Mouse (Mus musculus) liver, embryonic 16.5 days (tissue): ENCODE results near the gene Rora. TPM values are rescaled to one million over a fixed set of nuclear protein-coding genes. Genes with fewer than 3 reads are reported as not detected.

Experiments used
- ATAC-seq: fragments of 200-750 bp; cut with Nextera tagmentation; 2 replicates; pipeline ENCODE4 v1.8.0; 2017; ENCODE audit warnings: low read depth, mild to moderate bottlenecking, moderate number of reproducible peaks, moderate library complexity
- H3K27ac ChIP-seq: fragments of 300-500 bp; sonication (generic); 2 replicates; pipeline ENCODE4 v1.5.1; 2014; ENCODE audit warnings: mild to moderate bottlenecking, low read length
- H3K27me3 ChIP-seq: fragments of 300-500 bp; sonication (generic); 2 replicates; pipeline ENCODE4 v1.6.1; 2014; ENCODE audit warnings: low read depth, low read length, mixed read lengths; ENCODE audit not compliant: control insufficient read depth, insufficient read depth
- H3K36me3 ChIP-seq: fragments of 300-500 bp; sonication (generic); 2 replicates; pipeline ENCODE4 v1.6.1; 2014; ENCODE audit warnings: mild to moderate bottlenecking; ENCODE audit not compliant: control insufficient read depth, insufficient read depth
- H3K4me1 ChIP-seq: fragments of 300-500 bp; sonication (generic); 2 replicates; pipeline ENCODE4 v1.6.1; 2014; ENCODE audit warnings: low read depth, low read length, mixed read lengths; ENCODE audit not compliant: control insufficient read depth
- H3K4me2 ChIP-seq: fragments of 300-500 bp; sonication (generic); 2 replicates; pipeline ENCODE4 v1.6.1; 2014; ENCODE audit warnings: low read depth, low read length, mixed read lengths
- H3K4me3 ChIP-seq: fragments of 300-500 bp; sonication (generic); 2 replicates; pipeline ENCODE4 v1.5.1; 2014; ENCODE audit warnings: low read depth, mild to moderate bottlenecking, low read length
- H3K9ac ChIP-seq: fragments of 300-500 bp; sonication (generic); 2 replicates; pipeline ENCODE4 v1.6.1; 2014; ENCODE audit warnings: low read depth, low read length
- H3K9me3 ChIP-seq: fragments of 300-500 bp; sonication (generic); replicated peaks from 2 replicates; pipeline ENCODE4 v1.6.1; 2016; ENCODE audit warnings: low read length; ENCODE audit not compliant: control insufficient read depth
- WGBS: fragments of 180-500 bp; shearing (Covaris S2); extraction: QIAGEN DNeasy Blood & Tissue Kit; methylation state at CpG from one replicate; pipeline ENCODE4 v1.1.7; 2014; ENCODE audit not compliant: insufficient replicate concordance; 5-methylcytosine and 5-hydroxymethylcytosine counted together
- polyA plus RNA-seq: library from polyadenylated mRNA; unstranded; fragments of >200 nt; fragmentation: Nextera tagmentation; extraction: Ambion mirVana; gene quantifications from 2 replicates; pipeline ENCODE4 v1.2.1, GENCODE M21; 2015

Rora gene
- polyA plus RNA-seq, 1 experiment from 2014 or later, result 10.6 TPM

GRCm38 (mm10) chr9:69010886-69011285 lies 357.3 kb downstream of the Rora start:
- Histone ChIP-seq H3K4me3 (no peak overlapping the region), H3K4me2 (no peak overlapping the region), H3K27me3 (no peaks in the 10 kb centered on the region), H3K9ac (no peak overlapping the region), H3K36me3 (no peaks in the 10 kb centered on the region), H3K4me1 (no peaks in the 10 kb centered on the region; the same call in 1 of the 2 replicates), H3K27ac (no peak overlapping the region), H3K9me3 (no peaks in the 10 kb centered on the region)
- peak; percentile 53; the same call in 1 of the 2 replicates for ATAC-seq
- WGBS, result 63% methylated on average over 5 of the region's 5 CpGs

GRCm38 (mm10) chr9:69013186-69013715 lies 359.7 kb downstream of the Rora start:
- Histone ChIP-seq H3K9ac (no peak overlapping the region), H3K9me3 (no peaks in the 10 kb centered on the region), H3K4me1 (no peaks in the 10 kb centered on the region; the same call in 1 of the 2 replicates), H3K36me3 (no peaks in the 10 kb centered on the region), H3K4me2 (no peak overlapping the region), H3K4me3 (no peak overlapping the region), H3K27me3 (no peaks in the 10 kb centered on the region), H3K27ac (no peak overlapping the region)
- ATAC-seq, result no peak
- 74% methylated on average over 7 of the region's 7 CpGs for WGBS

- ATAC-seq, result no peak
- H3K27ac ChIP-seq, result no peak overlapping the region
- H3K36me3 ChIP-seq, result no peaks in the 10 kb centered on the region
- no peak overlapping the region for H3K4me3 ChIP-seq
- no peaks in the 10 kb centered on the region; the same call in 1 of the 2 replicates for H3K4me1 ChIP-seq
- 67% methylated on average over 2 of the region's 2 CpGs for WGBS
- no peaks in the 10 kb centered on the region for H3K27me3 ChIP-seq
- no peaks in the 10 kb centered on the region for H3K9me3 ChIP-seq
- no peak overlapping the region for H3K9ac ChIP-seq
- H3K4me2 ChIP-seq, result no peak overlapping the region
Observed at GRCm38 (mm10) chr9:69014203-69014602, 360.6 kb downstream of the Rora start.

GRCm38 (mm10) chr9:69020381-69020780 lies 366.8 kb downstream of the Rora start:
- 76% methylated on average over 4 of the region's 4 CpGs for WGBS
- ATAC-seq, result no peak
- no peaks in the 10 kb centered on the region for H3K27me3 ChIP-seq
- no peak overlapping the region for H3K4me2 ChIP-seq
- no peaks in the 10 kb centered on the region for H3K9me3 ChIP-seq
- H3K4me1 ChIP-seq, result no peaks in the 10 kb centered on the region
- H3K27ac ChIP-seq, result no peak overlapping the region
- H3K36me3 ChIP-seq, result no peaks in the 10 kb centered on the region
- H3K9ac ChIP-seq, result no peak overlapping the region
- no peak overlapping the region for H3K4me3 ChIP-seq

- no peaks in the 10 kb centered on the region for H3K4me1 ChIP-seq
- no peak overlapping the region for H3K9ac ChIP-seq
- no peaks in the 10 kb centered on the region for H3K9me3 ChIP-seq
- no peaks in the 10 kb centered on the region for H3K27me3 ChIP-seq
- H3K27ac ChIP-seq, result no peak overlapping the region
- no peak for ATAC-seq
- no peaks in the 10 kb centered on the region for H3K36me3 ChIP-seq
- H3K4me2 ChIP-seq, result no peak overlapping the region
- no peak overlapping the region for H3K4me3 ChIP-seq
- WGBS, result 71% methylated on average over 1 of the region's 1 CpGs
Observed at GRCm38 (mm10) chr9:69021482-69021881, 367.9 kb downstream of the Rora start.

GRCm38 (mm10) chr9:69023314-69023713 lies 369.7 kb downstream of the Rora start:
- 47% methylated on average over 3 of the region's 3 CpGs for WGBS
- Histone ChIP-seq H3K27me3 (no peaks in the 10 kb centered on the region), H3K4me2 (no peak overlapping the region), H3K4me1 (no peaks in the 10 kb centered on the region), H3K36me3 (no peaks in the 10 kb centered on the region), H3K9me3 (no peaks in the 10 kb centered on the region), H3K4me3 (no peak overlapping the region), H3K9ac (no peak overlapping the region), H3K27ac (no peak overlapping the region)
- ATAC-seq, result no peak

- Histone ChIP-seq H3K9me3 (no peaks in the 10 kb centered on the region), H3K4me2 (no peak overlapping the region), H3K27me3 (no peaks in the 10 kb centered on the region), H3K9ac (no peak overlapping the region), H3K27ac (no peak overlapping the region), H3K36me3 (no peaks in the 10 kb centered on the region), H3K4me3 (no peak overlapping the region), H3K4me1 (no peaks in the 10 kb centered on the region)
- ATAC-seq, result no peak
- 59% methylated on average over 4 of the region's 4 CpGs for WGBS
Observed at GRCm38 (mm10) chr9:69028177-69028576, 374.6 kb downstream of the Rora start.

GRCm38 (mm10) chr9:69034301-69034871 lies 380.8 kb downstream of the Rora start:
- Histone ChIP-seq H3K36me3 (no peaks in the 10 kb centered on the region), H3K4me1 (no peaks in the 10 kb centered on the region), H3K27me3 (no peaks in the 10 kb centered on the region), H3K4me2 (no peak overlapping the region), H3K4me3 (no peak overlapping the region), H3K9me3 (no peaks in the 10 kb centered on the region), H3K9ac (no peak overlapping the region), H3K27ac (no peak overlapping the region)
- no peak for ATAC-seq
- WGBS, result 18% methylated on average over 10 of the region's 10 CpGs

- WGBS, result 59% methylated on average over 7 of the region's 7 CpGs
- H3K36me3 ChIP-seq, result no peaks in the 10 kb centered on the region
- H3K27me3 ChIP-seq, result no peaks in the 10 kb centered on the region
Observed at GRCm38 (mm10) chr9:69035456-69035855, 381.9 kb downstream of the Rora start.

More at GRCm38 (mm10) chr9:69035456-69035855, 381.9 kb downstream of the Rora start:
- Histone ChIP-seq H3K4me1 (no peaks in the 10 kb centered on the region), H3K4me3 (no peak overlapping the region), H3K4me2 (no peak overlapping the region), H3K9me3 (no peaks in the 10 kb centered on the region), H3K9ac (no peak overlapping the region), H3K27ac (no peak overlapping the region)
- no peak for ATAC-seq
